Mouse (Mus musculus): ENCODE measurements around the gene Pdzrn4.

GRCm38 (mm10) chr15:92613228-92613627 lies 216.5 kb downstream of the Pdzrn4 start:
- TF ChIP-seq CTCF (IDR thresholded peaks at IDR 0.05; ENCODE audit: low read depth, low read length), result no peak
- TF ChIP-seq POLR2A (IDR thresholded peaks at IDR 0.05; ENCODE audit: insufficient read depth, low read length), result no peak
